Mouse (Mus musculus) intestine, postnatal 0 days (tissue): ENCODE measurements around the gene Cd48. TPM values are rescaled to one million over a fixed set of nuclear protein-coding genes. Genes with fewer than 3 reads are reported as not detected.
"Not testable (repeated sequence)": the region's sequence is repeated elsewhere in the genome, so short reads cannot be mapped to it uniquely, and the experiment has no call there.

ENCODE experiments used
- ATAC-seq: fragments of 200-750 bp; cut with Nextera tagmentation; 2 replicates; pipeline ENCODE4 v1.8.0; 2017; ENCODE audit warnings: mild to moderate bottlenecking, moderate TSS enrichment, moderate library complexity
- H3K27ac ChIP-seq: fragments of 300-500 bp; sonication (generic); 2 replicates; pipeline ENCODE4 v1.5.1; 2014; ENCODE audit warnings: mild to moderate bottlenecking, low read depth, low read length, moderate library complexity
- H3K27me3 ChIP-seq: fragments of 300-500 bp; sonication (generic); replicated peaks from 2 replicates; pipeline ENCODE4 v1.6.1; 2014; ENCODE audit warnings: low read length, mixed read lengths; ENCODE audit not compliant: control insufficient read depth, insufficient read depth
- H3K36me3 ChIP-seq: fragments of 300-500 bp; sonication (generic); 2 replicates; pipeline ENCODE4 v1.6.1; 2014; ENCODE audit warnings: mild to moderate bottlenecking, moderate library complexity; ENCODE audit not compliant: control insufficient read depth, insufficient read depth
- H3K4me1 ChIP-seq: fragments of 300-500 bp; sonication (generic); replicated peaks from 2 replicates; pipeline ENCODE4 v1.6.1; 2014; ENCODE audit warnings: antibody characterized with exemption, low read length, mixed read lengths; ENCODE audit not compliant: control insufficient read depth, insufficient read depth
- H3K4me2 ChIP-seq: fragments of 300-500 bp; sonication (generic); replicated peaks from 2 replicates; pipeline ENCODE4 v1.6.1; 2014; ENCODE audit warnings: low read depth, mild to moderate bottlenecking, moderate library complexity
- H3K4me3 ChIP-seq: fragments of 300-500 bp; sonication (generic); 2 replicates; pipeline ENCODE4 v1.5.1; 2014; ENCODE audit warnings: low read depth, low read length
- H3K9ac ChIP-seq: fragments of 300-500 bp; sonication (generic); 2 replicates; pipeline ENCODE4 v1.6.1; 2014; ENCODE audit warnings: mild to moderate bottlenecking, low read depth, low read length
- H3K9me3 ChIP-seq: fragments of 300-500 bp; sonication (generic); 2 replicates; pipeline ENCODE4 v1.6.1; 2016; ENCODE audit warnings: mixed run types; ENCODE audit not compliant: control insufficient read depth
- CTCF ChIP-seq: sonication (generic); IDR thresholded peaks from 2 replicates; pipeline ENCODE4 v1.5.1; 2016; ENCODE audit warnings: low read depth, mild to moderate bottlenecking, control low read depth, antibody characterized with exemption, moderate library complexity
- WGBS: fragments of 180-500 bp; shearing (Covaris S2); extraction: QIAGEN DNeasy Blood & Tissue Kit; methylation state at CpG from one replicate; pipeline ENCODE4 v1.1.7; 2014; 5-methylcytosine and 5-hydroxymethylcytosine counted together
- polyA plus RNA-seq: library from polyadenylated mRNA; unstranded; fragments of >200 nt; fragmentation: Nextera tagmentation; extraction: Ambion mirVana; gene quantifications from 2 replicates; pipeline ENCODE4 v1.2.1, GENCODE M21; 2015

Gene Cd48
- polyA plus RNA-seq, 1 experiment from 2014 or later: 4.3 TPM

DNA sequence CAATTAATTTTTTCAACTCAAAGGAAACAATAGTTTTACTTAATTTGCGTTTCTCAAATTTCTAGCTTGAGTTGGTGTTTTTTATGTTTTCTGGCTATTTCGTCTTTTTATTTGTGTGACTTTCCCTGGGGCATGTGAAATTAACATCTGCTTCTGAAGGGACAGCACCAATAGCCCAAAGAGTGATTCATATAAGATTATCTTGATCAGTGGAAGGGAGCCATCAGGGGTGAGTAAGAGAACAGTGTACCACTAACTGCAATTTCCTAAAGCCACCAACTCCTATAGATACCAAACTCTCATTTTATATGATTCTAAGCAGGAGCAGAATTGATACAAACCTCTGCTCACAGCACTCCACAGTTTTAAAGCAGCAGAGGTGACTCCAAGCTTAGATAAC is 18.1 kb upstream of the Cd48 start:
- ATAC-seq: no peak
- H3K4me1 ChIP-seq: no peaks in the 10 kb centered on the region
- H3K9me3 ChIP-seq: no peaks in the 10 kb centered on the region
- H3K9ac ChIP-seq: no peak overlapping the region
- 91% methylated on average over 2 of the region's 2 CpGs for WGBS
- no peak overlapping the region for H3K4me2 ChIP-seq
- no peak overlapping the region for H3K27ac ChIP-seq
- H3K36me3 ChIP-seq: no peaks in the 10 kb centered on the region
- H3K4me3 ChIP-seq: no peak overlapping the region
- TF ChIP-seq CTCF: no peak
- no peaks in the 10 kb centered on the region for H3K27me3 ChIP-seq

DNA sequence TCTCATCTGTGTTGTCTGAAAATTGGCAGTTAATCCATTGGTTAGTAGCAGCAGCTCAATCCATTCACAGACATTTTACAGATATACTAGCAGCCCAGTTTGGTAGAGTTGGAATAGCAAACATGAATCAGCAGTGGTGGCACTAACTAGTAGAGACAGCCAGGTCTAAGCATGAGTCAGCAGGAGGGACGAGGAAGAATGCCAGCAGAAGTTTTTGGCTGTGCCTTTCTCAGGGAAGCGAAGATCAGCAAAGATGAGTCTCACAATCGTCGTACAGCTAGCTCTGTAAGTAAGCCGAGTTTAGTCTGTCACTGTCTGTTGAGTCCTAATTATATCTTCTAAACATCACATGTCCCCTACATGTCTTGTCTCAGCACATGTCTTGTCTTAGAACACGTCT is 15.5 kb upstream of the Cd48 start:
- TF ChIP-seq CTCF: no peak
- no peaks in the 10 kb centered on the region for H3K9me3 ChIP-seq
- no peak overlapping the region for H3K9ac ChIP-seq
- H3K4me3 ChIP-seq: no peak overlapping the region
- no peak for ATAC-seq
- no peaks in the 10 kb centered on the region for H3K36me3 ChIP-seq
- WGBS: 91% methylated on average over 6 of the region's 6 CpGs
- H3K4me1 ChIP-seq: no peaks in the 10 kb centered on the region
- H3K27ac ChIP-seq: no peak overlapping the region
- H3K27me3 ChIP-seq: no peaks in the 10 kb centered on the region
- no peak overlapping the region for H3K4me2 ChIP-seq

DNA sequence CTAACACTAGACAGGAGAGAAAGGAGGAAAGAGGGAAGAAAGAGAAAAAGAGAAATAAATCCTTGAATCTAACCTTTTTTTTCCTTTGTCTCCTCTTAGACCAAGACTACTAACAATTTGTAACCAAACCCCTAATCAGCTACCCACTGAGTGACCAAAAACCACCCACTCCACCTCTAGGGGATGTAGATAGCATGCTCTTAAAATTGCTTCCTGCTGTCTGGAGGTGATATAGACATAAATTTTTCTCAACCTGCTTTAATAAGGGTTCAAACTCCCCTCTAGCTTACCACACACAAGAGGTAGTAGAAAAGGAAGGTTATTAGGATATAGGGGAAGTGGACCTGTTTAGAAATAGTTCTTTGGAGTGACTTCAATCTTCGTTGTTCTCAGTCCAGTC is 14.6 kb upstream of the Cd48 start:
- no peak for TF ChIP-seq CTCF

DNA sequence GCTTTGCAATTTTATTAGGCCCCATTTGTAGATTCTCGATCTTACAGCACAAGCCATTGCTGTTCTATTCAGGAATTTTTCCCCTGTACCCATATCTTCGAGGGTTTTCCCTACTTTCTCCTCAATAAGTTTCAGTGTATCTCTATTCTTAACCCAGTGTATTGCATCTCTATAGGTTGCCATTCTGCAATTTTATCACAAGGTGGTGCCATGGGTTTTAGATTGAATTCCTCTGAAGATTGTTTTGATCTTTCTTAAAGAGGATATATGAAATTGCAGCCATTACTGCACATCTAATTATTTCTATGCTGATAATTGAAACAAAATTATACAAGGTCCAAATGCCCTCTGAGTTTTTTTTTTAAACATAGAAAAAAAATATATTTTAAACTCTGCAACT is 9.4 kb upstream of the Cd48 start:
- not testable (repeated sequence) for H3K27me3 ChIP-seq, H3K4me1 ChIP-seq, ATAC-seq, H3K4me2 ChIP-seq, H3K36me3 ChIP-seq, H3K4me3 ChIP-seq, H3K27ac ChIP-seq, H3K9ac ChIP-seq, H3K9me3 ChIP-seq
- TF ChIP-seq CTCF: peak; percentile 25
- 84% methylated on average over 2 of the region's 2 CpGs for WGBS

More for the DNA sequence above, 14.6 kb upstream of the Cd48 start:
- ATAC-seq: no peak
- Histone ChIP-seq H3K9ac (no peak overlapping the region), H3K9me3 (no peaks in the 10 kb centered on the region), H3K4me2 (no peak overlapping the region), H3K27me3 (no peaks in the 10 kb centered on the region), H3K36me3 (no peaks in the 10 kb centered on the region), H3K4me3 (no peak overlapping the region), H3K4me1 (no peaks in the 10 kb centered on the region), H3K27ac (no peak overlapping the region)
- WGBS: 80% methylated on average over 1 of the region's 1 CpGs

DNA sequence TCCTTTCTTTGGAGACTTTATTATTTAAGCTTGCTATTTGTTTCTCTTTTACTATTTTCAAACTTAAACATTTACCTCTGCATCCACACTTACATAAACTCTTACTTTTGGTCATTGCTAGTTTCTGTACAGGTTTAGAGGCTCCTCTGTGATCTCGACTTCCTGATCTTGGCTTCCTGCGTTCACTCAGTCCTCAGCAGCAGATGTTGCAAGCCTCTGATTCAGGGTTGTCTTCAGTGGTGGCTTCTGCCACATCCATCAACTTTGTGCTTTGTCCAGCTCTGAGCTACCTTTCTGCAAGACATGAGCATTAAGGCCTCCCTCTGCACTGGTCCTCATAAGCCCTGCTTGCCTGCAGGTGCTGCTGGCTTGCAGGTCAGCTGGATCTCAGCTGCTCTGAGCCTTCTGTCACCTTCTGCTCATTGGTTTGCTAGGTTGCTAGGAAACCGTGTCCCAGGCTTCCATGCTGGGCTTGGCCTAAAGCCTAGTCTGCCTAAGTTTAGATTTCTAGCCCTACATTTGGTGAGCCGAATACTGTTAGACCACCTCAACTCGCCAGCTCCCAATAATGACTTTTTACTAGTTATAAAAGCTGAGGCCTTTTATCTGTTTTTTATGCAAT is 8.8 kb upstream of the Cd48 start:
- no peaks in the 10 kb centered on the region for H3K9me3 ChIP-seq
- TF ChIP-seq CTCF: no peak
- H3K27ac ChIP-seq: no peak overlapping the region
- no peak overlapping the region for H3K9ac ChIP-seq
- no peaks in the 10 kb centered on the region for H3K4me1 ChIP-seq
- no peak overlapping the region for H3K4me2 ChIP-seq
- ATAC-seq: no peak
- H3K27me3 ChIP-seq: no peaks in the 10 kb centered on the region
- H3K36me3 ChIP-seq: no peaks in the 10 kb centered on the region
- WGBS: 63% methylated on average over 5 of the region's 5 CpGs
- H3K4me3 ChIP-seq: no peak overlapping the region

DNA sequence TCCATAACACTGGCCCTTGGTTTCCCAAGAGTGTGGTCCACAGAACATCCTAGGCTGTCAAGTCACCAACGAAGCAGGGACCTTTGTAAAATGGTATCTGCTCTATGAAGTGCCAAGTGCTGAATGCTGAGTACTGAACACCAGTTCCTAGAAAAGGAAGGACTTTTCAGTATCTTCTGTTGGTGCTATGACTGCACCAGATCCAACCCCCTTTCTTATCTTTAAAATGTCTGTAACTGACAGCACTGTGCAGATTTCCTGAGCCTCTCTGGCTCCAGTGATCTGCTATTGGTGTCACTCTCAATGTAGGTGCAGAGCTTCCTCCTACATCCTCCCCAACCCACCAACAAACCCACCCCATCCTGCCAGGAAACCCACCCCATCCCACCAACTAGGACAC is 7.3 kb upstream of the Cd48 start:
- no peak overlapping the region for H3K9ac ChIP-seq
- WGBS: 74% methylated on average over 1 of the region's 1 CpGs
- H3K4me3 ChIP-seq: no peak overlapping the region
- no peak for ATAC-seq
- TF ChIP-seq CTCF: no peak
- no peak overlapping the region for H3K27ac ChIP-seq
- no peaks in the 10 kb centered on the region for H3K36me3 ChIP-seq
- H3K9me3 ChIP-seq: no peaks in the 10 kb centered on the region
- H3K4me1 ChIP-seq: no peaks in the 10 kb centered on the region
- no peaks in the 10 kb centered on the region for H3K27me3 ChIP-seq
- no peak overlapping the region for H3K4me2 ChIP-seq

DNA sequence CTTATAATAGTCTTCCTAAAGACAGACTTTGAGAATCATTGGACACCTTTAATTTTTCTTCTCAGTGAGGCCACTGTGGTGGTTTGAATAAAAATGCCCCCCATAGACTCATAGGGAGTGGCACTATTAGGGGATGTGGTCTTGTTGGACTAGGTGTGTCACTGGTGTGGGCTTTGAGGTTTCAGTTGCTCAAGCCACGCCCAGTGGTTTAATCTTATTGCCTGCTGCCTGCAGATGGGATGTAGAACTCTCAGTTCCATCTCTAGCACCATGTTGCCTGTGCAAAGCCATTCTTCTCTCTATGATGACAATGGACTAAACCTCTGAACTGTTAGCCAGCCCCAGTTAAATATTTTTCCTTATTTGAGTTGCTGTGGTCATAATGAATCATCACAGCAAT is 4.1 kb upstream of the Cd48 start:
- no peak overlapping the region for H3K4me3 ChIP-seq
- no peak overlapping the region for H3K9ac ChIP-seq
- H3K36me3 ChIP-seq: no peaks in the 10 kb centered on the region
- H3K9me3 ChIP-seq: no peaks in the 10 kb centered on the region
- 82% methylated on average over 1 of the region's 1 CpGs for WGBS
- TF ChIP-seq CTCF: no peak
- H3K4me1 ChIP-seq: no peaks in the 10 kb centered on the region
- no peak for ATAC-seq
- H3K27me3 ChIP-seq: no peaks in the 10 kb centered on the region
- H3K27ac ChIP-seq: no peak overlapping the region
- H3K4me2 ChIP-seq: no peak overlapping the region
